ENCODE assay signal across 9 mouse cellular contexts in genomic region chr6:128090985-128091832, GRCm38 (mm10). TPM values are rescaled to one million over a fixed set of nuclear protein-coding genes. Genes with fewer than 3 reads are reported as not detected.
A peak's percentile ranks its signal among the peaks of the same experiment; 100 is the strongest.
DNase-seq lines count a peak whose midpoint lies in the region; ATAC-seq and TF ChIP-seq lines count a peak whose summit lies in the region.
"Had no signal": no experiment of that assay in that cellular context is flagged by ENCODE, and none has a peak within 500 bp of the region (broad histone marks: within the 10 kb centered on the region; RNA-seq: fewer than 3 reads in every experiment).

No protein-coding gene starts in this region.

- no peak overlapping the region for H3K27ac ChIP-seq in forebrain, embryonic 12.5 days
- no peak overlapping the region for H3K27ac ChIP-seq in hindbrain, postnatal 0 days
- H3K27ac ChIP-seq in neural tube, embryonic 15.5 days (replicated peaks): no peak overlapping the region

- no peak overlapping the region for H3K9ac ChIP-seq in forebrain, embryonic 12.5 days
- no peak overlapping the region for H3K9ac ChIP-seq in hindbrain, postnatal 0 days (replicated peaks; ENCODE audit: low read length)
- no peak overlapping the region for H3K9ac ChIP-seq in neural tube, embryonic 15.5 days (replicated peaks)

- WGBS in forebrain, embryonic 12.5 days: 35% methylated on average over 6 of the region's 6 CpGs
- 27% methylated on average over 6 of the region's 6 CpGs for WGBS in hindbrain, postnatal 0 days
- WGBS in lung, adult 2 months: 35% methylated on average over 6 of the region's 6 CpGs
- WGBS in neural tube, embryonic 15.5 days: 26% methylated on average over 6 of the region's 6 CpGs

- DNase-seq in left cerebral cortex, adult 18-20 months (ENCODE audit: low spot score in 2 of 2): peak; percentile 56 to 63
- DNase-seq in left cerebral cortex, adult 8-10 months (ENCODE audit: low spot score in 2 of 2): no peak
- peak; percentile 5 for DNase-seq in c-Kit-positive CD71-positive TER-119-negative erythroid progenitor cells, embryonic 14.5 days (ENCODE audit: low read depth)
- peak; percentile 89 for DNase-seq in hindbrain, postnatal 0 days (ENCODE audit: low spot score)
- peak; percentile 54 for DNase-seq in lung, adult 2 months
- no peak for DNase-seq in ovary, adult 18-20 months (ENCODE audit: low spot score)

- H3K4me2 ChIP-seq in forebrain, embryonic 12.5 days: no peak overlapping the region
- no peak overlapping the region for H3K4me2 ChIP-seq in hindbrain, postnatal 0 days (ENCODE audit: low read depth, low read length)
- no peak overlapping the region for H3K4me2 ChIP-seq in neural tube, embryonic 15.5 days

- no peaks in the 10 kb centered on the region for H3K9me3 ChIP-seq in forebrain, embryonic 12.5 days
- no peaks in the 10 kb centered on the region for H3K9me3 ChIP-seq in hindbrain, postnatal 0 days (ENCODE audit: low read length)
- H3K9me3 ChIP-seq in neural tube, embryonic 15.5 days (replicated peaks): no peaks in the 10 kb centered on the region

- no peaks in the 10 kb centered on the region for H3K36me3 ChIP-seq in forebrain, embryonic 12.5 days (replicated peaks)
- H3K36me3 ChIP-seq in hindbrain, postnatal 0 days (ENCODE audit: insufficient read depth, low read length): no peaks in the 10 kb centered on the region
- no peaks in the 10 kb centered on the region for H3K36me3 ChIP-seq in neural tube, embryonic 15.5 days

- TF ChIP-seq CTCF in hindbrain, postnatal 0 days (IDR thresholded peaks at IDR 0.05; ENCODE audit: low read depth): peak; percentile 96
- TF ChIP-seq CTCF in lung, adult 2 months (IDR thresholded peaks at IDR 0.05; ENCODE audit: insufficient read depth, low read length): peak; percentile 88

- no peak overlapping the region for H3K4me3 ChIP-seq in forebrain, embryonic 12.5 days (replicated peaks)
- no peak overlapping the region for H3K4me3 ChIP-seq in hindbrain, postnatal 0 days (ENCODE audit: low read length)
- no peak overlapping the region for H3K4me3 ChIP-seq in lung, adult 2 months (replicated peaks; ENCODE audit: extremely low read depth, low read depth, low read length)
- H3K4me3 ChIP-seq in neural tube, embryonic 15.5 days (replicated peaks): no peak overlapping the region
- H3K4me3 ChIP-seq: erythroblast, embryonic 14.5 days had no signal

- H3K4me1 ChIP-seq in forebrain, embryonic 12.5 days: peaks cover 21% of the 10 kb centered on the region
- peaks cover 22% of the 10 kb centered on the region for H3K4me1 ChIP-seq in hindbrain, postnatal 0 days (ENCODE audit: insufficient read depth, low read length)
- peaks cover 30% of the 10 kb centered on the region for H3K4me1 ChIP-seq in lung, adult 2 months (ENCODE audit: control insufficient read depth, insufficient read depth, low read length)
- peaks cover 49% of the 10 kb centered on the region for H3K4me1 ChIP-seq in neural tube, embryonic 15.5 days

- peaks cover 4% of the 10 kb centered on the region; the same call in 1 of the 2 replicates for H3K27me3 ChIP-seq in forebrain, embryonic 12.5 days
- no peaks in the 10 kb centered on the region for H3K27me3 ChIP-seq in hindbrain, postnatal 0 days (ENCODE audit: insufficient read depth, low read length)
- no peaks in the 10 kb centered on the region for H3K27me3 ChIP-seq in neural tube, embryonic 15.5 days (replicated peaks)

- ATAC-seq in forebrain, embryonic 12.5 days (ENCODE audit: low FRiP score): peak; percentile 49
- ATAC-seq in hindbrain, postnatal 0 days: peak; percentile 50
- peak; percentile 52 for ATAC-seq in neural tube, embryonic 15.5 days (ENCODE audit: low FRiP score)

- no peak for TF ChIP-seq POLR2A in lung, adult 2 months (IDR thresholded peaks at IDR 0.05; ENCODE audit: borderline replicate concordance, extremely low read depth, low read depth, low read length)

RNA-seq across cellular contexts. Expression of gene Tspan9, which starts 52.2 kb away (rescaled TPM):
- total RNA-seq in left cerebral cortex, adult 18-20 months (2021): 10 to 100 TPM; 53.5 to 53.8 TPM
- 10 to 100 TPM; 45.6 to 54.7 (median 49.0) TPM for total RNA-seq in left cerebral cortex, adult 8-10 months (2022)
- polyA plus RNA-seq in forebrain, embryonic 12.5 days (2016; fragmentation: Nextera tagmentation; extraction: Ambion mirVana): 30.1 and 34.5 TPM in 2 replicates
- 177 and 266 TPM in 2 replicates for total RNA-seq in hindbrain, postnatal 0 days (2014; rRNA removed)
- 70.1 and 73.8 TPM in 2 replicates for polyA plus RNA-seq in hindbrain, postnatal 0 days (2015; fragmentation: Nextera tagmentation; extraction: Ambion mirVana)
- 255 and 312 TPM in 2 replicates for polyA plus RNA-seq in lung, adult 2 months (2012; rRNA removed)
- 48.3 and 63.2 TPM in 2 replicates for polyA plus RNA-seq in neural tube, embryonic 15.5 days (2015; fragmentation: Nextera tagmentation; extraction: Ambion mirVana)

Comparison
In these comparisons a context has a peak if more than half of its experiments do, and no peak if none do; other contexts are left out.
1. DNase-seq: peak in left cerebral cortex, adult 18-20 months (2 of 2), c-Kit-positive CD71-positive TER-119-negative erythroid progenitor cells, embryonic 14.5 days (single experiment), hindbrain, postnatal 0 days (single experiment) and lung, adult 2 months (single experiment); none in left cerebral cortex, adult 8-10 months (0 of 2) and ovary, adult 18-20 months (single experiment).
2. Peak in every context shown above with its lines, with median percentiles within 50 percentile points of each other: ATAC-seq.